Mouse (Mus musculus): ENCODE measurements around the gene Sqstm1. TPM values are rescaled to one million over a fixed set of nuclear protein-coding genes. Genes with fewer than 3 reads are reported as not detected.

Sqstm1 gene
- total and polyA plus RNA-seq, 3 experiments, result 202 to 579 (median 456) TPM

- TF ChIP-seq MXI1 (IDR thresholded peaks at IDR 0.05; ENCODE audit: low read depth, low read length), result no peak
- TF ChIP-seq CTCF (conservative IDR thresholded peaks at IDR 0.05 in 1 of 2, IDR thresholded peaks at IDR 0.05 in 1 of 2; ENCODE audit: low read depth in 2 of 2, low read length in 2 of 2), result peak; percentile 59 to 86; a peak in 3 of 4 replicates
- no peak for TF ChIP-seq PAX5 (IDR thresholded peaks at IDR 0.05; ENCODE audit: low read length)
- no peak for TF ChIP-seq ETS1 (conservative IDR thresholded peaks at IDR 0.05; ENCODE audit: low read depth, low read length)
- TF ChIP-seq CHD1 (IDR thresholded peaks at IDR 0.05; ENCODE audit: low read depth, low read length), result no peak
- no peak for TF ChIP-seq JUN (IDR thresholded peaks at IDR 0.05; ENCODE audit: insufficient read depth, low read depth, low read length)
- 0 out of 2 replicates have a peak, but pooled peaks have one; percentile 10 for TF ChIP-seq HCFC1 (IDR thresholded peaks at IDR 0.05; ENCODE audit: low read depth, low read length)
- no peak for TF ChIP-seq KAT2A (IDR thresholded peaks at IDR 0.05; ENCODE audit: insufficient replicate concordance, low read length)
- TF ChIP-seq SMC3 (IDR thresholded peaks at IDR 0.05; ENCODE audit: low read depth, low read length), result peak; percentile 90
- 0 out of 2 replicates have a peak, but pooled peaks have one; percentile 20 for TF ChIP-seq JUND (conservative IDR thresholded peaks at IDR 0.05; ENCODE audit: low read depth, low read length)
- 0 out of 2 replicates have a peak, but pooled peaks have one; percentile 26 for TF ChIP-seq MAX (IDR thresholded peaks at IDR 0.05; ENCODE audit: low read length)
- TF ChIP-seq NELFE (IDR thresholded peaks at IDR 0.05; ENCODE audit: low read depth, low read length), result peak; percentile 56; the same call in 1 of the 2 replicates
- no peak for TF ChIP-seq EP300 (IDR thresholded peaks at IDR 0.05; ENCODE audit: low read length)
- no peak for TF ChIP-seq ZMIZ1 (IDR thresholded peaks at IDR 0.05; ENCODE audit: low read depth, low read length)
- 0 out of 2 replicates have a peak, but pooled peaks have one; percentile 19 for TF ChIP-seq BHLHE40 (IDR thresholded peaks at IDR 0.05; ENCODE audit: low read depth, low read length)
- TF ChIP-seq MYC (IDR thresholded peaks at IDR 0.05; ENCODE audit: low read depth, low read length), result peak; percentile 62; the same call in 1 of the 2 replicates
- peak; percentile 56; the same call in 1 of the 2 replicates for TF ChIP-seq TCF12 (IDR thresholded peaks at IDR 0.05; ENCODE audit: low read depth, low read length)
- no peak for TF ChIP-seq USF1 (IDR thresholded peaks at IDR 0.05; ENCODE audit: low read depth, low read length)
Observed at GRCm38 (mm10) chr11:50231411-50231810, 20.8 kb upstream of the Sqstm1 start (continued).

- H3K36me3 ChIP-seq (replicated peaks in 1 of 2; ENCODE audit: control insufficient read depth in 1 of 2, insufficient read depth in 1 of 2, low read length in 1 of 2), result peaks cover 42 to 70% of the 10 kb centered on the region in 2 experiments
- TF ChIP-seq SMC3 (IDR thresholded peaks at IDR 0.05; ENCODE audit: low read depth, low read length), result no peak
- no peak for TF ChIP-seq MEF2A (IDR thresholded peaks at IDR 0.05; ENCODE audit: borderline replicate concordance, low read depth, low read length)
- no peak for TF ChIP-seq HCFC1 (IDR thresholded peaks at IDR 0.05; ENCODE audit: low read depth, low read length)
- no peak for TF ChIP-seq IRF4 (IDR thresholded peaks at IDR 0.05; ENCODE audit: low read depth, low read length)
- TF ChIP-seq E2F4 (IDR thresholded peaks at IDR 0.05; ENCODE audit: insufficient replicate concordance, low read depth, low read length), result no peak
- no peak for TF ChIP-seq RCOR1 (conservative IDR thresholded peaks at IDR 0.05; ENCODE audit: low read depth, low read length)
- TF ChIP-seq MYC (IDR thresholded peaks at IDR 0.05; ENCODE audit: low read depth, low read length), result no peak
- TF ChIP-seq ZNF384 (IDR thresholded peaks at IDR 0.05; ENCODE audit: low read depth, low read length), result no peak
- TF ChIP-seq GABPA (IDR thresholded peaks at IDR 0.05; ENCODE audit: insufficient replicate concordance, low read depth, low read length), result no peak
- TF ChIP-seq TBP (conservative IDR thresholded peaks at IDR 0.05; ENCODE audit: low read depth, low read length), result no peak
- TF ChIP-seq ZC3H11A (IDR thresholded peaks at IDR 0.05; ENCODE audit: low read depth, low read length), result no peak
- no peak for TF ChIP-seq MAX (IDR thresholded peaks at IDR 0.05; ENCODE audit: low read length)
- no peak for TF ChIP-seq NELFE (IDR thresholded peaks at IDR 0.05; ENCODE audit: low read depth, low read length)
- no peak for TF ChIP-seq POLR2A (IDR thresholded peaks at IDR 0.05; ENCODE audit: low read depth, low read length)
- TF ChIP-seq USF1 (IDR thresholded peaks at IDR 0.05; ENCODE audit: low read depth, low read length), result no peak
- TF ChIP-seq KAT2A (IDR thresholded peaks at IDR 0.05; ENCODE audit: insufficient replicate concordance, low read length), result no peak
- TF ChIP-seq ETS1 (conservative IDR thresholded peaks at IDR 0.05; ENCODE audit: low read depth, low read length), result no peak
- no peak for TF ChIP-seq UBTF (IDR thresholded peaks at IDR 0.05; ENCODE audit: low read depth, low read length)
- dilution Hi-C loops (cut with MboI; ENCODE audit: extremely low pct_ligation_motif_present, extremely low pct_unique_long_range_greater_than_20kb, low sequenced_read_pairs) (no loop called here), in situ Hi-C loops (cut with MboI; ENCODE audit: low pct_ligation_motif_present, low pct_unique_long_range_greater_than_20kb, low sequenced_read_pairs) (no loop called here)
- H3K9me3 ChIP-seq (replicated peaks; ENCODE audit: low read length), result no peaks in the 10 kb centered on the region
- H3K4me2 ChIP-seq (ENCODE audit: insufficient read depth, low read depth, poor library complexity, severe bottlenecking), result no peak overlapping the region
- no peak overlapping the region for H3K9ac ChIP-seq (ENCODE audit: insufficient read depth, low read depth)
- H3K79me2 ChIP-seq (replicated peaks; ENCODE audit: control insufficient read depth, extremely low read depth, insufficient read depth, poor library complexity, severe bottlenecking), result no peaks in the 10 kb centered on the region; the same call in 1 of the 2 replicates
- H3K27me3 ChIP-seq (replicated peaks), result no peaks in the 10 kb centered on the region
- H3K4me3 ChIP-seq (replicated peaks in 1 of 3; ENCODE audit: low read depth in 2 of 3, low read length in 2 of 3, poor library complexity in 1 of 3), result no peak overlapping the region
- no peak for DNase-seq (ENCODE audit: extremely low read depth)
- H3K4me1 ChIP-seq (ENCODE audit: control insufficient read depth in 1 of 2, insufficient read depth in 2 of 2), result peaks cover 23 to 57% of the 10 kb centered on the region in 2 experiments
- no peak overlapping the region for H3K27ac ChIP-seq (ENCODE audit: insufficient read depth, low read depth)
Observed at GRCm38 (mm10) chr11:50230481-50231304, 20.1 kb upstream of the Sqstm1 start.
